Mouse (Mus musculus) liver, postnatal 0 days (tissue): Measurements from ENCODE around the gene Mapk7. TPM values are rescaled to one million over a fixed set of nuclear protein-coding genes. Genes with fewer than 3 reads are reported as not detected.

Experiments
- ATAC-seq: fragments of 200-750 bp; cut with Nextera tagmentation; 2 replicates; pipeline ENCODE4 v1.8.0; 2017; ENCODE audit warnings: mild to moderate bottlenecking, moderate library complexity
- DNase-seq: peaks from one replicate; pipeline ENCODE4 v3.0.0-alpha.2; 2016
- H3K27ac ChIP-seq: fragments of 300-500 bp; sonication (generic); 2 replicates; pipeline ENCODE4 v1.5.1; 2014; ENCODE audit warnings: antibody characterized with exemption, moderate library complexity, mild to moderate bottlenecking, low read depth
- H3K27me3 ChIP-seq: fragments of 300-500 bp; sonication (generic); 2 replicates; pipeline ENCODE4 v1.6.1; 2014; ENCODE audit warnings: low read length, control low read depth, mixed read lengths; ENCODE audit not compliant: insufficient read depth
- H3K36me3 ChIP-seq: fragments of 300-500 bp; sonication (generic); replicated peaks from 2 replicates; pipeline ENCODE4 v1.6.1; 2014; ENCODE audit warnings: mild to moderate bottlenecking, control low read depth, low read length, moderate library complexity, mixed read lengths; ENCODE audit not compliant: insufficient read depth
- H3K4me1 ChIP-seq: fragments of 300-500 bp; sonication (generic); 2 replicates; pipeline ENCODE4 v1.6.1; 2014; ENCODE audit warnings: antibody characterized with exemption, mild to moderate bottlenecking, control low read depth; ENCODE audit not compliant: insufficient read depth
- H3K4me2 ChIP-seq: fragments of 300-500 bp; sonication (generic); 2 replicates; pipeline ENCODE4 v1.6.1; 2014; ENCODE audit warnings: low read depth, mild to moderate bottlenecking, low read length, moderate library complexity, mixed read lengths
- H3K4me3 ChIP-seq: fragments of 300-500 bp; sonication (generic); 2 replicates; pipeline ENCODE4 v1.5.1; 2014; ENCODE audit warnings: low read depth, low read length
- H3K9ac ChIP-seq: fragments of 300-500 bp; sonication (generic); replicated peaks from 2 replicates; pipeline ENCODE4 v1.6.1; 2014; ENCODE audit warnings: mild to moderate bottlenecking, moderate library complexity
- H3K9me3 ChIP-seq: fragments of 300-500 bp; sonication (generic); 2 replicates; pipeline ENCODE4 v1.6.1; 2016; ENCODE audit warnings: mild to moderate bottlenecking, control low read depth, low read length, mixed read lengths
- CTCF ChIP-seq: sonication (generic); IDR thresholded peaks from 2 replicates; pipeline ENCODE4 v1.5.1; 2016; ENCODE audit warnings: antibody characterized with exemption, low read depth
- EP300 ChIP-seq: IDR thresholded peaks from 2 replicates; pipeline ENCODE4 v1.6.1; 2016; ENCODE audit warnings: antibody characterized with exemption, low read depth, mild to moderate bottlenecking
- WGBS: fragments of 180-500 bp; shearing (Covaris S2); extraction: QIAGEN DNeasy Blood & Tissue Kit; methylation state at CpG from one replicate; pipeline ENCODE4 v1.1.7; 2014; ENCODE audit not compliant: insufficient replicate concordance; 5-methylcytosine and 5-hydroxymethylcytosine counted together
- polyA plus RNA-seq: library from polyadenylated mRNA; unstranded; fragments of >200 nt; fragmentation: Nextera tagmentation; extraction: Ambion mirVana; gene quantifications from 2 replicates; pipeline ENCODE4 v1.2.1, GENCODE M21; 2015

Mapk7 gene
- polyA plus RNA-seq, 1 experiment from 2014 or later: 5.6 TPM

GRCm38 (mm10) chr11:61487401-61487800, 6.8 kb downstream of the Mapk7 start:
- H3K27ac ChIP-seq: no peak overlapping the region
- no peak overlapping the region for H3K4me3 ChIP-seq
- H3K27me3 ChIP-seq: no peaks in the 10 kb centered on the region
- WGBS: 76% methylated on average over 2 of the region's 2 CpGs
- peaks cover 22% of the 10 kb centered on the region for H3K36me3 ChIP-seq
- ATAC-seq (no peak), DNase-seq (no peak)
- TF ChIP-seq EP300 (no peak), CTCF (no peak)
- H3K4me1 ChIP-seq: no peaks in the 10 kb centered on the region
- H3K9ac ChIP-seq: no peak overlapping the region
- H3K4me2 ChIP-seq: no peak overlapping the region
- no peaks in the 10 kb centered on the region for H3K9me3 ChIP-seq

- H3K9ac ChIP-seq: no peak overlapping the region
- H3K36me3 ChIP-seq: peaks cover 21% of the 10 kb centered on the region
- H3K4me1 ChIP-seq: no peaks in the 10 kb centered on the region
- TF ChIP-seq EP300 (no peak), CTCF (no peak)
- ATAC-seq (no peak), DNase-seq (no peak)
- no peak overlapping the region for H3K4me2 ChIP-seq
- no peak overlapping the region for H3K27ac ChIP-seq
- no peaks in the 10 kb centered on the region for H3K27me3 ChIP-seq
- H3K4me3 ChIP-seq: no peak overlapping the region
- WGBS: 84% methylated on average over 14 of the region's 14 CpGs
- no peaks in the 10 kb centered on the region for H3K9me3 ChIP-seq
Observed at GRCm38 (mm10) chr11:61486458-61487219, 7.6 kb downstream of the Mapk7 start.

- no peak overlapping the region for H3K9ac ChIP-seq
- no peak overlapping the region for H3K27ac ChIP-seq
- DNase-seq (no peak), ATAC-seq (no peak)
- no peaks in the 10 kb centered on the region for H3K9me3 ChIP-seq
- peaks cover 13% of the 10 kb centered on the region for H3K36me3 ChIP-seq
- no peak overlapping the region for H3K4me3 ChIP-seq
- no peaks in the 10 kb centered on the region for H3K4me1 ChIP-seq
- TF ChIP-seq CTCF (no peak), EP300 (no peak)
- WGBS: 79% methylated on average over 22 of the region's 22 CpGs
- no peak overlapping the region for H3K4me2 ChIP-seq
- no peaks in the 10 kb centered on the region for H3K27me3 ChIP-seq
Observed at GRCm38 (mm10) chr11:61485541-61486457, 8.4 kb downstream of the Mapk7 start.

GRCm38 (mm10) chr11:61484613-61485540, 9.3 kb downstream of the Mapk7 start, which contains the start of gene Mfap4:
TSS of gene Mfap4 (plus strand) at chr11:61485431.
- Histone ChIP-seq H3K27ac (no peak within 1 kb of the TSS), H3K4me3 (no peak within 1 kb of the TSS)
- no peak for ATAC-seq

GRCm38 (mm10) chr11:61484256-61484612, 10.0 kb downstream of the Mapk7 start:
- TF ChIP-seq CTCF (no peak), EP300 (no peak)
- Histone ChIP-seq H3K4me1 (no peaks in the 10 kb centered on the region), H3K36me3 (peaks cover 3% of the 10 kb centered on the region; the same call in 1 of the 2 replicates), H3K4me2 (no peak overlapping the region), H3K9me3 (no peaks in the 10 kb centered on the region), H3K4me3 (no peak overlapping the region), H3K27me3 (no peaks in the 10 kb centered on the region), H3K27ac (no peak overlapping the region), H3K9ac (no peak overlapping the region)
- WGBS: 50% methylated on average over 10 of the region's 10 CpGs
- ATAC-seq (no peak), DNase-seq (no peak)

More at GRCm38 (mm10) chr11:61484613-61485540, 9.3 kb downstream of the Mapk7 start, which contains the start of gene Mfap4:
- DNase-seq: no peak
- Histone ChIP-seq H3K4me2 (no peak within 1 kb of the TSS), H3K36me3 (peaks cover 7% of the 10 kb centered on the region; the same call in 1 of the 2 replicates), H3K4me1 (no peaks in the 10 kb centered on the region), H3K27me3 (no peaks in the 10 kb centered on the region), H3K9ac (no peak within 1 kb of the TSS), H3K9me3 (no peaks in the 10 kb centered on the region)
- no peak for TF ChIP-seq CTCF
- no peak for TF ChIP-seq EP300
- WGBS: 56% methylated on average over 19 of the region's 20 CpGs
